ENCODE assay signal across 8 mouse cellular contexts in the genomic region with DNA sequence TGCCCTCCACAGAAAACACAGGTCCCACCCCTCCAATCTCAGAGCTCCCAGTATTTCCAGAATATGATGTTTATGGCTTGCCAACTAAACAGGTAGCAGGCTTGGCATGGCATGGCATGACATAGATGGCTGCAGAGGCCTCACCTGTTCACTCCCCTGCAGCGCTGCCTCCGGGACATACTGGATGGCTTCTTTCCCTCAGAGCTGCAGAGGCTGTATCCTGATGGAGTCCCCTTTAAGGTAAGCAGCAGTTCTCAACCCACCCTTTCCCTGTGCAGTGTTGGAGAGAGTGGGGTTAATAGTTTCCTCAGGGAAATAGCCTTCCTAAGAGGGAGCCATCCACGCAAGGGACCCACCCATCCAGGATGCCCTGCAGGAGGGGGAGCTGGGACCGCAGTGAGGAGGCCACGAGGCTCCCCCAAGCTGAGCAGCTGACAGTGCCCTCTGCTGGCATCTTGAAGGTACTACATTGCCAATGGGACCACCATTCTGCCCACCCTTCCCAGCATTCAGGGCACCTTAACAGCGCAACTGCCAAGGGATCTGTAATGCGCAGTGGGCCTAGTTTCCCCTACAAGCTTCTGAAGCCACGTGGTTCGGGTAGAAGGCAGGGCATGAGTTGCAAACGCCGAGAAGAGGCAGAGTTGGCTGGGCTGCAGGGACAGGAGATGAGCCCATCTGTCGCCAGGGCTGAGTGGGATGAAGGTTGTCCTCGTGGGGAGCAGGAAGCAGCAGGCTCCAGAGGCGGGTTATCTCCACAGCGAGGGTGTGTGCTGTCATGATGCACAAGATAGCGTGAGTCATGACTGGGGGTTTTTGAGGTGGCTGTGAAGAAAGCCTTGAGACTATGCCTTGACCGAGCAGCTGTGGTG. TPM values are rescaled to one million over a fixed set of nuclear protein-coding genes. Genes with fewer than 3 reads are reported as not detected.
DNase-seq lines count a peak whose midpoint lies in the region; ATAC-seq and TF ChIP-seq lines count a peak whose summit lies in the region.

No protein-coding gene starts in this region.

- H3K79me2 ChIP-seq in myocyte (ENCODE audit: control insufficient read depth, insufficient read depth), result peaks cover 9% of the 10 kb centered on the region

- ATAC-seq in hindbrain, embryonic 12.5 days (ENCODE audit: low FRiP score), result no peak
- peak; percentile 21 for ATAC-seq in activated CD4-positive, CD25-positive, alpha-beta regulatory T cell, adult 4 months
- no peak for ATAC-seq in hindbrain, embryonic 14.5 days (ENCODE audit: low FRiP score)

- peak; percentile 68 for DNase-seq in hindbrain, embryonic 10.5 days (ENCODE audit: low spot score)
- peak; percentile 71 for DNase-seq in embryonic facial prominence, embryonic 10.5 days (ENCODE audit: low spot score)
- DNase-seq in hindbrain, embryonic 14.5 days (ENCODE audit: low spot score), result peak; percentile 72
- peak; percentile 43 for DNase-seq in left cerebral cortex, postnatal 4 days
- peak; percentile 80 for DNase-seq in thymus, postnatal 10 days (ENCODE audit: low spot score in 2 of 2)

- intact Hi-C loops in left cerebral cortex, postnatal 4 days (cut with DNase I), result no loop called here

- no peak overlapping the region for H3K4me3 ChIP-seq in hindbrain, embryonic 10.5 days
- H3K4me3 ChIP-seq in hindbrain, embryonic 12.5 days, result no peak overlapping the region
- peak overlapping the region; percentile 16; the same call in 1 of the 2 replicates for H3K4me3 ChIP-seq in embryonic facial prominence, embryonic 10.5 days
- H3K4me3 ChIP-seq in hindbrain, embryonic 14.5 days (replicated peaks; ENCODE audit: low read length), result no peak overlapping the region
- no peak overlapping the region for H3K4me3 ChIP-seq in myocyte

- no peaks in the 10 kb centered on the region for H3K9me3 ChIP-seq in hindbrain, embryonic 10.5 days
- H3K9me3 ChIP-seq in hindbrain, embryonic 12.5 days (replicated peaks), result no peaks in the 10 kb centered on the region
- H3K9me3 ChIP-seq in embryonic facial prominence, embryonic 10.5 days, result no peaks in the 10 kb centered on the region
- H3K9me3 ChIP-seq in hindbrain, embryonic 14.5 days (ENCODE audit: control insufficient read depth, low read length), result no peaks in the 10 kb centered on the region

- 0 out of 2 replicates have a peak, but pooled peaks cover 11% of the 10 kb centered on the region for H3K36me3 ChIP-seq in hindbrain, embryonic 10.5 days
- H3K36me3 ChIP-seq in hindbrain, embryonic 12.5 days, result no peaks in the 10 kb centered on the region
- peaks cover 22% of the 10 kb centered on the region for H3K36me3 ChIP-seq in embryonic facial prominence, embryonic 10.5 days (replicated peaks)
- no peaks in the 10 kb centered on the region for H3K36me3 ChIP-seq in hindbrain, embryonic 14.5 days (replicated peaks; ENCODE audit: control insufficient read depth, insufficient read depth)
- H3K36me3 ChIP-seq in myocyte (ENCODE audit: control insufficient read depth, insufficient read depth), result no peaks in the 10 kb centered on the region

- H3K27me3 ChIP-seq in hindbrain, embryonic 10.5 days (ENCODE audit: insufficient read depth, poor library complexity, severe bottlenecking), result no peaks in the 10 kb centered on the region
- H3K27me3 ChIP-seq in hindbrain, embryonic 12.5 days, result no peaks in the 10 kb centered on the region
- H3K27me3 ChIP-seq in embryonic facial prominence, embryonic 10.5 days (replicated peaks; ENCODE audit: low read depth, poor library complexity, severe bottlenecking), result 0 out of 2 replicates have a peak, but pooled peaks cover 4% of the 10 kb centered on the region
- no peaks in the 10 kb centered on the region for H3K27me3 ChIP-seq in hindbrain, embryonic 14.5 days (ENCODE audit: control insufficient read depth, insufficient read depth, low read length)
- no peaks in the 10 kb centered on the region for H3K27me3 ChIP-seq in myocyte (ENCODE audit: control insufficient read depth, insufficient read depth, insufficient read length)

- H3K4me2 ChIP-seq in hindbrain, embryonic 12.5 days (replicated peaks), result no peak overlapping the region
- no peak overlapping the region for H3K4me2 ChIP-seq in hindbrain, embryonic 14.5 days (replicated peaks)
- peak overlapping the region; percentile 36 for H3K4me2 ChIP-seq in myocyte (ENCODE audit: low read depth)

- no peak overlapping the region for H3ac ChIP-seq in myocyte (ENCODE audit: control insufficient read depth, insufficient read length)

- peaks cover 60% of the 10 kb centered on the region for H3K4me1 ChIP-seq in hindbrain, embryonic 10.5 days (replicated peaks)
- peaks cover 23% of the 10 kb centered on the region for H3K4me1 ChIP-seq in hindbrain, embryonic 12.5 days
- peaks cover 75% of the 10 kb centered on the region for H3K4me1 ChIP-seq in embryonic facial prominence, embryonic 10.5 days
- H3K4me1 ChIP-seq in hindbrain, embryonic 14.5 days (replicated peaks; ENCODE audit: control insufficient read depth, insufficient read depth, low read length), result peaks cover 18% of the 10 kb centered on the region

- no peak overlapping the region; the same call in 1 of the 2 replicates for H3K9ac ChIP-seq in hindbrain, embryonic 12.5 days
- no peak overlapping the region for H3K9ac ChIP-seq in hindbrain, embryonic 14.5 days

- 28% methylated on average over 17 of the region's 17 CpGs for WGBS in hindbrain, embryonic 10.5 days
- 25% methylated on average over 17 of the region's 17 CpGs for WGBS in hindbrain, embryonic 12.5 days
- WGBS in embryonic facial prominence, embryonic 10.5 days, result 28% methylated on average over 17 of the region's 17 CpGs
- WGBS in hindbrain, embryonic 14.5 days, result 28% methylated on average over 17 of the region's 17 CpGs

- 0 out of 2 replicates have a peak overlapping the region, but pooled peaks have one; percentile 50 for H3K27ac ChIP-seq in hindbrain, embryonic 10.5 days
- no peak overlapping the region for H3K27ac ChIP-seq in hindbrain, embryonic 12.5 days
- H3K27ac ChIP-seq in embryonic facial prominence, embryonic 10.5 days (replicated peaks), result peak overlapping the region; percentile 15; the same call in 1 of the 2 replicates
- H3K27ac ChIP-seq in hindbrain, embryonic 14.5 days, result no peak overlapping the region

- no peak for TF ChIP-seq POLR2A in myocyte (IDR thresholded peaks at IDR 0.05; ENCODE audit: insufficient read length, low read depth)

TF ChIP-seq in myocyte, 11 proteins besides CTCF, POLR2A, EP300 and RAD21:
- TF ChIP-seq MYOG (IDR thresholded peaks at IDR 0.05; ENCODE audit: control insufficient read depth in 1 of 3, insufficient read depth in 1 of 3, insufficient read length in 2 of 3, low read depth in 2 of 3), result peak in 1 of 3 experiments; percentile 25
- TF ChIP-seq MYOD1 (IDR thresholded peaks at IDR 0.05; ENCODE audit: control insufficient read depth in 1 of 3, insufficient read length in 2 of 3, low read depth in 2 of 3), result peak in 1 of 3 experiments; percentile 30
- TF ChIP-seq SRF (IDR thresholded peaks at IDR 0.05; ENCODE audit: control insufficient read depth, insufficient read length, low read depth), result no peak

RNA-seq across cellular contexts. Expression of a gene that starts 4.7 kb away (rescaled TPM):
- 333 and 386 TPM in 2 replicates for polyA plus RNA-seq in hindbrain, embryonic 10.5 days (2016; fragmentation: Nextera tagmentation; extraction: Ambion mirVana)
- polyA plus RNA-seq in hindbrain, embryonic 12.5 days (2016; fragmentation: Nextera tagmentation; extraction: Ambion mirVana), result 333 and 369 TPM in 2 replicates
- polyA plus RNA-seq in activated CD4-positive, CD25-positive, alpha-beta regulatory T cell, adult 4 months (2017; shearing (Covaris generic)), result 1,000 to 10,000 TPM; 1,097 to 1,279 TPM
- polyA plus RNA-seq in embryonic facial prominence, embryonic 10.5 days (2016; fragmentation: Nextera tagmentation; extraction: Ambion mirVana), result 300 and 316 TPM in 2 replicates
- 429 and 442 TPM in 2 replicates for polyA plus RNA-seq in hindbrain, embryonic 14.5 days (2014; fragmentation: Nextera tagmentation; extraction: Ambion mirVana)
- 100 to 1,000 TPM; 214 to 231 TPM for total RNA-seq in left cerebral cortex, postnatal 4 days (2021)
- 262 TPM for polyA plus RNA-seq in myocyte (2012; fragmentation: generic; extraction: Trizol)

RNA-seq across cellular contexts. Expression of a gene that starts 21.5 kb away (rescaled TPM):
- 7.6 and 11.2 TPM in 2 replicates for polyA plus RNA-seq in hindbrain, embryonic 10.5 days (2016; fragmentation: Nextera tagmentation; extraction: Ambion mirVana)
- polyA plus RNA-seq in hindbrain, embryonic 12.5 days (2016; fragmentation: Nextera tagmentation; extraction: Ambion mirVana), result 11.6 and 13.4 TPM in 2 replicates
- 10 to 100 TPM; 33.7 to 34.2 TPM for polyA plus RNA-seq in activated CD4-positive, CD25-positive, alpha-beta regulatory T cell, adult 4 months (2017; shearing (Covaris generic))
- polyA plus RNA-seq in embryonic facial prominence, embryonic 10.5 days (2016; fragmentation: Nextera tagmentation; extraction: Ambion mirVana), result 4.5 and 7.1 TPM in 2 replicates
- 17.5 and 22.2 TPM in 2 replicates for polyA plus RNA-seq in hindbrain, embryonic 14.5 days (2014; fragmentation: Nextera tagmentation; extraction: Ambion mirVana)
- 10 to 100 TPM; 16.9 to 24.0 TPM for total RNA-seq in left cerebral cortex, postnatal 4 days (2021)
- 1.5 TPM for polyA plus RNA-seq in myocyte (2012; fragmentation: generic; extraction: Trizol)

RNA-seq across cellular contexts. Expression of a gene that starts 29.0 kb away (rescaled TPM):
- polyA plus RNA-seq in hindbrain, embryonic 10.5 days (2016; fragmentation: Nextera tagmentation; extraction: Ambion mirVana), result 5.3 and 5.5 TPM in 2 replicates
- polyA plus RNA-seq in hindbrain, embryonic 12.5 days (2016; fragmentation: Nextera tagmentation; extraction: Ambion mirVana), result 4.8 and 5.0 TPM in 2 replicates
- polyA plus RNA-seq in activated CD4-positive, CD25-positive, alpha-beta regulatory T cell, adult 4 months (2017; shearing (Covaris generic)), result 1,000 to 10,000 TPM; 3,607 to 4,442 TPM
- polyA plus RNA-seq in embryonic facial prominence, embryonic 10.5 days (2016; fragmentation: Nextera tagmentation; extraction: Ambion mirVana), result 3.5 and 4.5 TPM in 2 replicates
- polyA plus RNA-seq in hindbrain, embryonic 14.5 days (2014; fragmentation: Nextera tagmentation; extraction: Ambion mirVana), result 1.7 and 2.4 TPM in 2 replicates
- 1 to 10 TPM; 1.1 to 1.6 TPM for total RNA-seq in left cerebral cortex, postnatal 4 days (2021)
- not detected for polyA plus RNA-seq in myocyte (2012; fragmentation: generic; extraction: Trizol)

Comparison
In these comparisons a context has a peak if more than half of its experiments do, and no peak if none do; other contexts are left out.
1. H3K27ac ChIP-seq: peak in hindbrain, embryonic 10.5 days (single experiment) and embryonic facial prominence, embryonic 10.5 days (single experiment); none in hindbrain, embryonic 12.5 days (single experiment) and hindbrain, embryonic 14.5 days (single experiment).
2. RNA of a gene that starts 29.0 kb away (polyA plus RNA-seq): 3,607 to 4,442 TPM in activated CD4-positive, CD25-positive, alpha-beta regulatory T cell, adult 4 months; 5.3 to 5.5 TPM in hindbrain, embryonic 10.5 days, 4.8 to 5.0 TPM in hindbrain, embryonic 12.5 days, 3.5 to 4.5 TPM in embryonic facial prominence, embryonic 10.5 days, 1.7 to 2.4 TPM in hindbrain, embryonic 14.5 days and not detected in myocyte (single experiment); every median in the first group is over 100 times any median in the second.
3. Peak in every context shown above with its lines, with median percentiles within 50 percentile points of each other: DNase-seq.